Mouse (Mus musculus): Measurements from ENCODE around the gene Ncor1.

The Ncor1 gene

GRCm38 (mm10) chr11:62268381-62268780, 190.0 kb downstream of the Ncor1 start:
- DNase-seq (ENCODE audit: low read depth, low spot score), result no peak

- no peak for DNase-seq (ENCODE audit: low read depth, low spot score)
Measured at GRCm38 (mm10) chr11:62266466-62267214, 191.7 kb downstream of the Ncor1 start.

All from CD4-positive, CD25-positive, alpha-beta regulatory T cell, adult 2 months (primary cell).